Mouse (Mus musculus): ENCODE measurements around the gene Mtnr1a. TPM values are rescaled to one million over a fixed set of nuclear protein-coding genes. Genes with fewer than 3 reads are reported as not detected.

The Mtnr1a gene
- total and polyA plus RNA-seq, 2 experiments from 2014 or later = 0.19 to 0.38 TPM

GRCm38 (mm10) chr8:45109371-45110063 lies 40.6 kb downstream of the Mtnr1a start:
- Histone ChIP-seq H3K27me3 (ENCODE audit: insufficient read depth, low read length) (no peaks in the 10 kb centered on the region), H3K4me2 (ENCODE audit: low read depth) (peak overlapping the region; percentile 62), H3K36me3 (ENCODE audit: insufficient read depth) (no peaks in the 10 kb centered on the region), H3K4me1 (ENCODE audit: insufficient read depth) (no peaks in the 10 kb centered on the region; the same call in 1 of the 2 replicates), H3K9ac (peak overlapping the region; percentile 46), H3K9me3 (ENCODE audit: low read length) (no peaks in the 10 kb centered on the region), H3K4me3 (ENCODE audit: low read depth, low read length) (peak overlapping the region; percentile 38), H3K27ac (ENCODE audit: low read depth, low read length) (no peak overlapping the region)
- WGBS = 16% methylated on average over 13 of the region's 13 CpGs
- TF ChIP-seq CTCF (IDR thresholded peaks at IDR 0.05; ENCODE audit: low read depth) = no peak
- DNase-seq (peak; percentile 63), ATAC-seq (peak; percentile 83)

GRCm38 (mm10) chr8:45110064-45110812 lies 41.3 kb downstream of the Mtnr1a start:
- Histone ChIP-seq H3K4me2 (ENCODE audit: low read depth) (peak overlapping the region; percentile 62), H3K9me3 (ENCODE audit: low read length) (no peaks in the 10 kb centered on the region), H3K4me3 (ENCODE audit: low read depth, low read length) (peak overlapping the region; percentile 38), H3K36me3 (ENCODE audit: insufficient read depth) (no peaks in the 10 kb centered on the region), H3K27ac (ENCODE audit: low read depth, low read length) (no peak overlapping the region), H3K4me1 (ENCODE audit: insufficient read depth) (no peaks in the 10 kb centered on the region; the same call in 1 of the 2 replicates), H3K27me3 (ENCODE audit: insufficient read depth, low read length) (no peaks in the 10 kb centered on the region), H3K9ac (peak overlapping the region; percentile 46)
- no peak for TF ChIP-seq CTCF (IDR thresholded peaks at IDR 0.05; ENCODE audit: low read depth)
- peak; percentile 65 for DNase-seq
- peak; percentile 76 for ATAC-seq
- 11% methylated on average over 16 of the region's 16 CpGs for WGBS

GRCm38 (mm10) chr8:45110813-45111104 lies 41.8 kb downstream of the Mtnr1a start:
- WGBS = 61% methylated on average over 5 of the region's 5 CpGs
- DNase-seq (no peak), ATAC-seq (0 out of 2 replicates have a peak, but pooled peaks have one; percentile 0)
- Histone ChIP-seq H3K36me3 (ENCODE audit: insufficient read depth) (no peaks in the 10 kb centered on the region), H3K4me1 (ENCODE audit: insufficient read depth) (no peaks in the 10 kb centered on the region; the same call in 1 of the 2 replicates), H3K9me3 (ENCODE audit: low read length) (no peaks in the 10 kb centered on the region), H3K4me2 (ENCODE audit: low read depth) (peak overlapping the region; percentile 62), H3K9ac (no peak overlapping the region), H3K27ac (ENCODE audit: low read depth, low read length) (no peak overlapping the region), H3K27me3 (ENCODE audit: insufficient read depth, low read length) (no peaks in the 10 kb centered on the region), H3K4me3 (ENCODE audit: low read depth, low read length) (peak overlapping the region; percentile 38)
- no peak for TF ChIP-seq CTCF (IDR thresholded peaks at IDR 0.05; ENCODE audit: low read depth)

GRCm38 (mm10) chr8:45111820-45112219 lies 42.9 kb downstream of the Mtnr1a start:
- Histone ChIP-seq H3K27ac (ENCODE audit: low read depth, low read length) (no peak overlapping the region), H3K36me3 (ENCODE audit: insufficient read depth) (no peaks in the 10 kb centered on the region), H3K4me2 (ENCODE audit: low read depth) (no peak overlapping the region), H3K4me1 (ENCODE audit: insufficient read depth) (no peaks in the 10 kb centered on the region; the same call in 1 of the 2 replicates), H3K4me3 (ENCODE audit: low read depth, low read length) (no peak overlapping the region), H3K27me3 (ENCODE audit: insufficient read depth, low read length) (no peaks in the 10 kb centered on the region), H3K9me3 (ENCODE audit: low read length) (no peaks in the 10 kb centered on the region), H3K9ac (no peak overlapping the region)
- 88% methylated on average over 5 of the region's 5 CpGs for WGBS
- DNase-seq (no peak), ATAC-seq (no peak)
- TF ChIP-seq CTCF (IDR thresholded peaks at IDR 0.05; ENCODE audit: low read depth) = no peak

- H3K36me3 ChIP-seq (ENCODE audit: insufficient read depth) = no peaks in the 10 kb centered on the region
- TF ChIP-seq CTCF (IDR thresholded peaks at IDR 0.05; ENCODE audit: low read depth) = no peak
- no peak overlapping the region for H3K9ac ChIP-seq
- WGBS = 62% methylated on average over 3 of the region's 3 CpGs
- peak; percentile 20 for DNase-seq
- no peak overlapping the region for H3K4me3 ChIP-seq (ENCODE audit: low read depth, low read length)
- H3K27ac ChIP-seq (ENCODE audit: low read depth, low read length) = no peak overlapping the region
- ATAC-seq = peak; percentile 63; the same call in 1 of the 2 replicates
- H3K27me3 ChIP-seq (ENCODE audit: insufficient read depth, low read length) = no peaks in the 10 kb centered on the region
- H3K4me2 ChIP-seq (ENCODE audit: low read depth) = no peak overlapping the region
- no peaks in the 10 kb centered on the region for H3K4me1 ChIP-seq (ENCODE audit: insufficient read depth)
- H3K9me3 ChIP-seq (ENCODE audit: low read length) = no peaks in the 10 kb centered on the region
These were observed 48.7 kb downstream of the Mtnr1a start for GRCm38 (mm10) chr8:45117588-45117987.

GRCm38 (mm10) chr8:45125680-45126079 lies 56.7 kb downstream of the Mtnr1a start:
- Histone ChIP-seq H3K4me2 (ENCODE audit: low read depth) (no peak overlapping the region), H3K27me3 (ENCODE audit: insufficient read depth, low read length) (no peaks in the 10 kb centered on the region), H3K4me3 (ENCODE audit: low read depth, low read length) (no peak overlapping the region), H3K4me1 (ENCODE audit: insufficient read depth) (no peaks in the 10 kb centered on the region), H3K9ac (no peak overlapping the region), H3K27ac (ENCODE audit: low read depth, low read length) (no peak overlapping the region), H3K9me3 (ENCODE audit: low read length) (no peaks in the 10 kb centered on the region), H3K36me3 (ENCODE audit: insufficient read depth) (no peaks in the 10 kb centered on the region)
- no peak for TF ChIP-seq CTCF (IDR thresholded peaks at IDR 0.05; ENCODE audit: low read depth)
- 41% methylated on average over 5 of the region's 5 CpGs for WGBS
- ATAC-seq = peak; percentile 71
- peak; percentile 38 for DNase-seq

Other genes with a start within 250 kb of the Mtnr1a start
- gene Fat1, start 133.7 kb upstream of the Mtnr1a start, total RNA-seq (2014; rRNA removed) = 47.0 and 66.7 TPM in 2 replicates
- gene Fat1, start 133.7 kb upstream of the Mtnr1a start, polyA plus RNA-seq (2015; fragmentation: Nextera tagmentation; extraction: Ambion mirVana) = 6.4 and 8.0 TPM in 2 replicates
- not detected in 2 replicates for gene F11, start 192.9 kb downstream of the Mtnr1a start, total RNA-seq (2014; rRNA removed)
- gene F11, start 192.9 kb downstream of the Mtnr1a start, polyA plus RNA-seq (2015; fragmentation: Nextera tagmentation; extraction: Ambion mirVana) = not detected in 2 replicates
- under 0.01 and 0.24 TPM in 2 replicates for gene Klkb1, start 225.7 kb downstream of the Mtnr1a start, total RNA-seq (2014; rRNA removed)
- 0.05 TPM in 1 of 2 replicates, not detected in the other for gene Klkb1, start 225.7 kb downstream of the Mtnr1a start, polyA plus RNA-seq (2015; fragmentation: Nextera tagmentation; extraction: Ambion mirVana)
- not detected in 2 replicates for gene Gm45753, start 239.3 kb downstream of the Mtnr1a start, total RNA-seq (2014; rRNA removed)
- 0.08 and 0.13 TPM in 2 replicates for gene Gm45753, start 239.3 kb downstream of the Mtnr1a start, polyA plus RNA-seq (2015; fragmentation: Nextera tagmentation; extraction: Ambion mirVana)

All from forebrain, postnatal 0 days (tissue).